ENCODE assay signal across 21 mouse cellular contexts in the genomic region with DNA sequence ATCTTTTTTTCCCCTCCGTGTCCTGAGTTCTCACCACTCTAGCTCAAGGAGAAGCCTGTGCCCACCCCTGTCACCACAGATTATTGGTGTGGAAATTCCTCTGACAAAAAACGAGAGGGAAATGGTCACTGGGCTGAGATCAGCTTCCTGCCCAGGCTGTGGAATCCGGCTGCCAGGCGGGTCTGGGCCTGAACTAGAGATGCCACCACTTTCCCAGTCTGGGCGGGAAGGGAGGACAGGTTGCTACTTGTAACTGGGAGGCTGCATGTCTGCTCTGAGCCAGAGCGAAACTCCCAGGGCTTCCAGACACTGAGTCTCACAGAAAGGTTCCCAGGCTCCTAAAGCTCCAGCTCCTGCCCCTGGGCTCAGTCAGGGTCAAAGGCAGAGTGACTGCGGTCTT. TPM values are rescaled to one million over a fixed set of nuclear protein-coding genes. Genes with fewer than 3 reads are reported as not detected.
A peak's percentile ranks its signal among the peaks of the same experiment; 100 is the strongest.
DNase-seq lines count a peak whose midpoint lies in the region; ATAC-seq and TF ChIP-seq lines count a peak whose summit lies in the region.
"Had no signal": no experiment of that assay in that cellular context is flagged by ENCODE, and none has a peak within 500 bp of the region (broad histone marks: within the 10 kb centered on the region; RNA-seq: fewer than 3 reads in every experiment).

No protein-coding gene starts in this region.

- no peaks in the 10 kb centered on the region for H3K27me3 ChIP-seq in CH12.LX (replicated peaks)
- no peaks in the 10 kb centered on the region for H3K27me3 ChIP-seq in embryonic facial prominence, embryonic 11.5 days (ENCODE audit: control insufficient read depth, insufficient read depth, low read length)
- no peaks in the 10 kb centered on the region for H3K27me3 ChIP-seq in limb, embryonic 11.5 days (ENCODE audit: control insufficient read depth, insufficient read depth, low read length)
- H3K27me3 ChIP-seq in stomach, embryonic 16.5 days (ENCODE audit: control insufficient read depth, insufficient read depth, low read length) = no peaks in the 10 kb centered on the region
- H3K27me3 ChIP-seq: midbrain, embryonic 13.5 days had no signal

- no peaks in the 10 kb centered on the region for H3K9me3 ChIP-seq in CH12.LX (replicated peaks; ENCODE audit: low read length)
- H3K9me3 ChIP-seq in embryonic facial prominence, embryonic 11.5 days (replicated peaks; ENCODE audit: control insufficient read depth, low read length) = no peaks in the 10 kb centered on the region
- no peaks in the 10 kb centered on the region for H3K9me3 ChIP-seq in limb, embryonic 11.5 days (ENCODE audit: control insufficient read depth, low read length)
- no peaks in the 10 kb centered on the region for H3K9me3 ChIP-seq in stomach, embryonic 16.5 days (replicated peaks; ENCODE audit: control insufficient read depth, low read length)
- H3K9me3 ChIP-seq: G1E; heart, embryonic 12.5 days; liver, embryonic 13.5 days; midbrain, embryonic 13.5 days had no signal

- ATAC-seq in embryonic facial prominence, embryonic 11.5 days (replicated peaks; ENCODE audit: insufficient number of reproducible peaks, low FRiP score, low TSS enrichment, low read depth) = no peak
- no peak for ATAC-seq in limb, embryonic 11.5 days (ENCODE audit: insufficient number of reproducible peaks, low FRiP score, low TSS enrichment, low read depth)
- peak; percentile 58; the same call in 1 of the 2 replicates for ATAC-seq in stomach, embryonic 16.5 days (ENCODE audit: insufficient read depth, low FRiP score)
- ATAC-seq: forebrain, embryonic 14.5 days; hindbrain, embryonic 16.5 days; midbrain, embryonic 13.5 days had no signal

- no peak; the same call in 1 of the 2 replicates for TF ChIP-seq POLR2A in CH12.LX (IDR thresholded peaks at IDR 0.05; ENCODE audit: low read depth, low read length)

- DNase-seq in CH12.LX (ENCODE audit: extremely low read depth) = no peak
- DNase-seq in embryonic facial prominence, embryonic 11.5 days (ENCODE audit: low spot score) = peak; percentile 42
- DNase-seq in limb, embryonic 11.5 days (ENCODE audit: low spot score) = peak; percentile 35
- no peak for DNase-seq in adrenal gland, adult 18-20 months (ENCODE audit: low spot score in 2 of 2)
- no peak for DNase-seq in cerebellum, adult 8-10 months
- no peak for DNase-seq in kidney, postnatal 36 days
- DNase-seq: cerebellum, postnatal 14 days; heart, postnatal 36 days; kidney, adult 2 months; kidney, postnatal 25 days; layer of hippocampus, adult 9-11 months; liver, embryonic 13.5 days; retina, postnatal 1 day; thymus, postnatal 36 days had no signal

- TF ChIP-seq RAD21 in CH12.LX (IDR thresholded peaks at IDR 0.05; ENCODE audit: low read depth, low read length) = no peak

- peak overlapping the region; percentile 10 for H3K4me2 ChIP-seq in CH12.LX (ENCODE audit: insufficient read depth, low read depth, poor library complexity, severe bottlenecking)
- H3K4me2 ChIP-seq in embryonic facial prominence, embryonic 11.5 days (ENCODE audit: low read depth, low read length) = no peak overlapping the region
- H3K4me2 ChIP-seq in limb, embryonic 11.5 days (ENCODE audit: low read depth, severe bottlenecking) = no peak overlapping the region
- no peak overlapping the region for H3K4me2 ChIP-seq in stomach, embryonic 16.5 days (ENCODE audit: low read depth, low read length)
- H3K4me2 ChIP-seq: heart, embryonic 12.5 days; liver, embryonic 13.5 days; midbrain, embryonic 13.5 days had no signal

- H3K4me3 ChIP-seq in CH12.LX (replicated peaks in 1 of 3; ENCODE audit: low read depth in 2 of 3, low read length in 2 of 3, poor library complexity in 1 of 3) = no peak overlapping the region
- no peak overlapping the region for H3K4me3 ChIP-seq in embryonic facial prominence, embryonic 11.5 days (ENCODE audit: low read depth, low read length)
- H3K4me3 ChIP-seq in limb, embryonic 11.5 days (ENCODE audit: low read depth, low read length) = no peak overlapping the region
- no peak overlapping the region for H3K4me3 ChIP-seq in stomach, embryonic 16.5 days (replicated peaks; ENCODE audit: low read length)
- H3K4me3 ChIP-seq: heart, embryonic 12.5 days; liver, embryonic 13.5 days; midbrain, embryonic 13.5 days; myocyte had no signal

- dilution Hi-C loops in CH12.LX (cut with MboI; ENCODE audit: extremely low pct_ligation_motif_present, extremely low pct_unique_long_range_greater_than_20kb, low sequenced_read_pairs) = no loop called here

- peak overlapping the region; percentile 10; the same call in 1 of the 2 replicates for H3K9ac ChIP-seq in CH12.LX (ENCODE audit: insufficient read depth, low read depth)
- H3K9ac ChIP-seq in embryonic facial prominence, embryonic 11.5 days (replicated peaks; ENCODE audit: low read length) = no peak overlapping the region
- no peak overlapping the region for H3K9ac ChIP-seq in limb, embryonic 11.5 days (ENCODE audit: low read length)
- H3K9ac ChIP-seq in stomach, embryonic 16.5 days (ENCODE audit: low read length) = no peak overlapping the region
- H3K9ac ChIP-seq: heart, embryonic 12.5 days; liver, embryonic 13.5 days; midbrain, embryonic 13.5 days had no signal

- in situ Hi-C loops in CH12.LX (cut with MboI; ENCODE audit: low pct_ligation_motif_present, low pct_unique_long_range_greater_than_20kb, low sequenced_read_pairs) = no loop called here

- WGBS in embryonic facial prominence, embryonic 11.5 days = 69% methylated on average over 7 of the region's 7 CpGs
- 63% methylated on average over 7 of the region's 7 CpGs for WGBS in limb, embryonic 11.5 days
- 68% methylated on average over 7 of the region's 7 CpGs for WGBS in stomach, embryonic 16.5 days

- no peaks in the 10 kb centered on the region for H3K36me3 ChIP-seq in CH12.LX (replicated peaks in 1 of 2; ENCODE audit: control insufficient read depth in 1 of 2, insufficient read depth in 1 of 2, low read length in 1 of 2)
- no peaks in the 10 kb centered on the region for H3K36me3 ChIP-seq in embryonic facial prominence, embryonic 11.5 days (replicated peaks; ENCODE audit: control insufficient read depth, insufficient read depth, low read depth, low read length)
- H3K36me3 ChIP-seq in limb, embryonic 11.5 days (ENCODE audit: control insufficient read depth, insufficient read depth, low read length) = no peaks in the 10 kb centered on the region
- H3K36me3 ChIP-seq in stomach, embryonic 16.5 days (ENCODE audit: control insufficient read depth, insufficient read depth, low read length) = no peaks in the 10 kb centered on the region
- H3K36me3 ChIP-seq: G1E; heart, embryonic 12.5 days; liver, embryonic 13.5 days; midbrain, embryonic 13.5 days had no signal

- no peaks in the 10 kb centered on the region for H3K79me2 ChIP-seq in CH12.LX (replicated peaks; ENCODE audit: control insufficient read depth, extremely low read depth, insufficient read depth, poor library complexity, severe bottlenecking)

- H3K27ac ChIP-seq in CH12.LX (ENCODE audit: insufficient read depth, low read depth) = peak overlapping the region; percentile 89; the same call in 1 of the 2 replicates
- no peak overlapping the region; the same call in 1 of the 2 replicates for H3K27ac ChIP-seq in embryonic facial prominence, embryonic 11.5 days (replicated peaks; ENCODE audit: low read depth, low read length)
- H3K27ac ChIP-seq in limb, embryonic 11.5 days (replicated peaks; ENCODE audit: low read depth, low read length) = no peak overlapping the region
- H3K27ac ChIP-seq in stomach, embryonic 16.5 days (ENCODE audit: low read length) = peak overlapping the region; percentile 80
- H3K27ac ChIP-seq: liver, embryonic 13.5 days; midbrain, embryonic 13.5 days had no signal

- TF ChIP-seq CTCF in CH12.LX (conservative IDR thresholded peaks at IDR 0.05 in 1 of 2, IDR thresholded peaks at IDR 0.05 in 1 of 2; ENCODE audit: low read depth in 2 of 2, low read length in 2 of 2) = no peak

- TF ChIP-seq EP300 in CH12.LX (IDR thresholded peaks at IDR 0.05; ENCODE audit: low read length) = peak; percentile 87

- peaks cover 33 to 42% of the 10 kb centered on the region in 2 experiments for H3K4me1 ChIP-seq in CH12.LX (ENCODE audit: control insufficient read depth in 1 of 2, insufficient read depth in 2 of 2)
- H3K4me1 ChIP-seq in embryonic facial prominence, embryonic 11.5 days (ENCODE audit: control insufficient read depth, insufficient read depth, low read length) = no peaks in the 10 kb centered on the region
- H3K4me1 ChIP-seq in limb, embryonic 11.5 days (ENCODE audit: control insufficient read depth, insufficient read depth, low read length) = no peaks in the 10 kb centered on the region
- no peaks in the 10 kb centered on the region for H3K4me1 ChIP-seq in stomach, embryonic 16.5 days (ENCODE audit: control insufficient read depth, insufficient read depth, low read length)
- H3K4me1 ChIP-seq: liver, embryonic 13.5 days; midbrain, embryonic 13.5 days had no signal

TF ChIP-seq in CH12.LX, 34 proteins besides CTCF, POLR2A, EP300 and RAD21 (continues in another document):
- no peak for TF ChIP-seq POLR2AphosphoS2 (IDR thresholded peaks at IDR 0.05; ENCODE audit: low read depth, low read length)

RNA-seq across cellular contexts. Expression of a gene that starts 11.0 kb away (rescaled TPM):
- total RNA-seq in CH12.LX (2012; rRNA removed) (17.8 and 20.9 TPM in 2 replicates), CH12.LX (2014; rRNA removed) (10.7 and 11.4 TPM in 2 replicates)
- polyA plus RNA-seq in CH12.LX (2012; ENCODE audit: insufficient read length, low read depth) = 34.9 and 39.7 TPM in 2 replicates
- 8.6 and 11.1 TPM in 2 replicates for polyA plus RNA-seq in embryonic facial prominence, embryonic 11.5 days (2014; fragmentation: Nextera tagmentation; extraction: Ambion mirVana)
- 12.2 and 13.3 TPM in 2 replicates for polyA plus RNA-seq in limb, embryonic 11.5 days (2014; fragmentation: Nextera tagmentation; extraction: Ambion mirVana)
- polyA plus RNA-seq in stomach, embryonic 16.5 days (2015; fragmentation: Nextera tagmentation; extraction: Ambion mirVana) = 6.6 and 6.8 TPM in 2 replicates
- 10 to 100 TPM; 14.6 to 18.6 TPM for total RNA-seq in adrenal gland, adult 18-20 months (2021)

RNA-seq across cellular contexts. Expression of a gene that starts 11.8 kb away (rescaled TPM):
- total RNA-seq in CH12.LX (2012; rRNA removed) (9.7 and 13.0 TPM in 2 replicates), CH12.LX (2014; rRNA removed) (0.31 and 0.58 TPM in 2 replicates)
- 0.35 and 0.43 TPM in 2 replicates for polyA plus RNA-seq in CH12.LX (2012; ENCODE audit: insufficient read length, low read depth)
- 15.4 and 16.1 TPM in 2 replicates for polyA plus RNA-seq in embryonic facial prominence, embryonic 11.5 days (2014; fragmentation: Nextera tagmentation; extraction: Ambion mirVana)
- 8.2 and 11.5 TPM in 2 replicates for polyA plus RNA-seq in limb, embryonic 11.5 days (2014; fragmentation: Nextera tagmentation; extraction: Ambion mirVana)
- 74.0 and 91.4 TPM in 2 replicates for polyA plus RNA-seq in stomach, embryonic 16.5 days (2015; fragmentation: Nextera tagmentation; extraction: Ambion mirVana)
- 1 to 10 TPM in 1 of 2 experiments, under 1 TPM in 1; 0.33 to 1.2 TPM for total RNA-seq in adrenal gland, adult 18-20 months (2021)

RNA-seq across cellular contexts. Expression of a gene that starts 26.7 kb away (rescaled TPM):
- total RNA-seq in CH12.LX (2012; rRNA removed) (20.8 and 22.4 TPM in 2 replicates), CH12.LX (2014; rRNA removed) (18.6 and 19.4 TPM in 2 replicates)
- polyA plus RNA-seq in CH12.LX (2012; ENCODE audit: insufficient read length, low read depth) = 6.5 and 9.1 TPM in 2 replicates
- polyA plus RNA-seq in embryonic facial prominence, embryonic 11.5 days (2014; fragmentation: Nextera tagmentation; extraction: Ambion mirVana) = 17.6 and 18.0 TPM in 2 replicates
- 15.5 and 17.8 TPM in 2 replicates for polyA plus RNA-seq in limb, embryonic 11.5 days (2014; fragmentation: Nextera tagmentation; extraction: Ambion mirVana)
- polyA plus RNA-seq in stomach, embryonic 16.5 days (2015; fragmentation: Nextera tagmentation; extraction: Ambion mirVana) = 15.8 and 17.7 TPM in 2 replicates
- total RNA-seq in adrenal gland, adult 18-20 months (2021) = 1 to 10 TPM; 1.2 to 3.2 TPM

Comparison
In these comparisons a context has a peak if more than half of its experiments do, and no peak if none do; other contexts are left out.
1. DNase-seq: peak in embryonic facial prominence, embryonic 11.5 days (single experiment) and limb, embryonic 11.5 days (single experiment); none in CH12.LX (single experiment), adrenal gland, adult 18-20 months (0 of 2), cerebellum, adult 8-10 months (single experiment) and kidney, postnatal 36 days (0 of 2).
2. H3K27ac ChIP-seq: peak in CH12.LX (single experiment) and stomach, embryonic 16.5 days (single experiment); none in embryonic facial prominence, embryonic 11.5 days (single experiment) and limb, embryonic 11.5 days (single experiment).